Mouse (Mus musculus): Measurements from ENCODE around the gene Hoxc8. TPM values are rescaled to one million over a fixed set of nuclear protein-coding genes. Genes with fewer than 3 reads are reported as not detected.

The Hoxc8 gene
- total RNA-seq, 4 experiments from 2014 or later, result 30.1 to 35.8 (median 32.2) TPM

DNA sequence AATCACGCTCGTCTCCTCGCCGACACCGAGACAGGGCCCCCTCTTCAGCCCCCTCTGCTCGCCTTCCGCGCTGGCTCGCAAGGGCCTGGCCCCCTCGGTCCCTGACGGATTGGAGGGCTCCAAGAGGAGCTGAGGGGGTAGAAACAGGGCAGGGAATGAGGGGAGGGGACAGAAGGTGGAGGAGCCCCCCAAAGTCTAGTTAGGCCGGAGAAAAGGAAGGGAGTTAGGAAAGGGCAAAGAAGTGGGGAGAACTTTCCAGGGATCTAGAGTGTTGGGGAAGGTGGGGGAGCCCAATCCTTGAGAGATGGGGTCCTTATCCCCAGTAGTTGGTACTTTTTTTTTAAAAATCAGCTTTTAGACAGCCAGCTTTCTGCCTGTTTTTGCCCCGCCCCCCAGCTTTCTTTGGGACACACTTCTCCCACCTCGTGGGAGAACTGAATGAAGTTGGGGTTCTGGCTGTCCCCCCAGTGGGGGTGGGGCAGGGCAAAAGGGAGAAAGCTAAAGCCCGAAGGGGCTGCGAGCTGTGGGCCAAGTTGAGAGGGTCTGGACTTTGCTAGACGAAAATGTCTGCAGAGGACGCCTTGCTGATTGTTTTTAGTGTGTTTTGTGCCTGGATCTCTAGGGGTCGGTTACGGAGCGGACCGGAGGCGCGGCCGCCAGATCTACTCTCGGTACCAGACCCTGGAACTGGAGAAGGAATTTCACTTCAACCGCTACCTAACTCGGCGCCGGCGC lies 19.9 kb downstream of the Hoxc8 start:
- no peak for DNase-seq

DNA sequence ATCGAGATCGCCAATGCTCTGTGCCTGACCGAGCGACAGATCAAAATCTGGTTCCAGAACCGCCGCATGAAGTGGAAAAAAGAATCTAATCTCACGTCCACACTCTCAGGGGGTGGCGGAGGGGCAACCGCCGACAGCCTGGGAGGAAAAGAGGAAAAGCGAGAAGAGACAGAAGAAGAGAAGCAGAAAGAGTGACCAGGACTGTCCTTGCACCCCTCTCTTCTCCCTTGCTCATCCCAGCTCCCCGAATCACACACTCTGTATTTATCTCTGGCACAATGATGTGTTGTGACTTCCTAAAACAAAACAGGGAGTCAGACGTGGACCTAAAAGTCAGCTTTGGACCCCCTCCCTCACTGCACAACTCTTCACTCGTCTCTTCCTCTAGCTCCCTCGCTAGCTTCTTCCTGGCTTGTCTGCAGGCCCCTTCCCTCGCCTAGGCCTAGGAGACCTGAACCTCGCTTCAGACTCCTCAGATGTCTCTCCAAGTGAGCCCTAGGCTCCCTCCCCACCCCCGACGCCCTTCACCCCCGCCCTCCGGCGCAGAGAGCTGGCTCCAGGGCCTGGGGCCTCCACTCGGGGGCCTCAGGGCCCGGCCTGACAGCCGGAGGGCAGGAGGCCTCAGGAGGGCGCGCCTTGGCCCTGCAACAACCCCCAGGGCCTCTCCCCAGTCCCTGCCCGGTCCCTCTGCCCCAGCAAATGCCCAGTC lies 20.6 kb downstream of the Hoxc8 start:
- no peak for DNase-seq

DNA sequence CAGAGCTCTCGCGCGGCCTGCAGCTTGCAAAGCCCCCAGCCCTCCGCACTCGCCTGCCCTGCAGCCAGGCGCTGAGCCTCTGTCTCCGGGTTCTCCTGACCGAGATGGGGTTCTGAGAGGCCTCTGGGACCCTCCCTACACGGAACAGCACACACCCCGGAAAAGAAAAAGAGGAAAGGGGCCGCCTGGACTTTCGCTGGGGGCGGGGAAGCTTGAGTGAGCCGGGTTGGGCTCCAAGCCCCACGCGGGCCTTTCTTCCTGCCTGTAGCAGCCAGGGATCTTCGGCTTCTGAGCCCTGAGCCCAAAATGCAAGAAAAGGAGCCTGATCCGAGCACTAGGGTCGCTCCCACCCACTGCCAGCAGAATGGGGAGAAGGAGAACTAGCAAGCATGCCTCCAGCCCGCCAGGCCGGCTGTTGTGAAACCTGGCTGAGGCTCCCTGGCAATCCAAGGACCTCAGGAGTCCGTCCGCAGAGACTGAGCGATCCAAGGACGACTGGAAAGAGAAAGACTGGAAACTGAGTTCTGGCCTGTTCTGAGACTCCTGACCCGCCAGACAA lies 21.6 kb downstream of the Hoxc8 start:
- DNase-seq, result no peak

DNA sequence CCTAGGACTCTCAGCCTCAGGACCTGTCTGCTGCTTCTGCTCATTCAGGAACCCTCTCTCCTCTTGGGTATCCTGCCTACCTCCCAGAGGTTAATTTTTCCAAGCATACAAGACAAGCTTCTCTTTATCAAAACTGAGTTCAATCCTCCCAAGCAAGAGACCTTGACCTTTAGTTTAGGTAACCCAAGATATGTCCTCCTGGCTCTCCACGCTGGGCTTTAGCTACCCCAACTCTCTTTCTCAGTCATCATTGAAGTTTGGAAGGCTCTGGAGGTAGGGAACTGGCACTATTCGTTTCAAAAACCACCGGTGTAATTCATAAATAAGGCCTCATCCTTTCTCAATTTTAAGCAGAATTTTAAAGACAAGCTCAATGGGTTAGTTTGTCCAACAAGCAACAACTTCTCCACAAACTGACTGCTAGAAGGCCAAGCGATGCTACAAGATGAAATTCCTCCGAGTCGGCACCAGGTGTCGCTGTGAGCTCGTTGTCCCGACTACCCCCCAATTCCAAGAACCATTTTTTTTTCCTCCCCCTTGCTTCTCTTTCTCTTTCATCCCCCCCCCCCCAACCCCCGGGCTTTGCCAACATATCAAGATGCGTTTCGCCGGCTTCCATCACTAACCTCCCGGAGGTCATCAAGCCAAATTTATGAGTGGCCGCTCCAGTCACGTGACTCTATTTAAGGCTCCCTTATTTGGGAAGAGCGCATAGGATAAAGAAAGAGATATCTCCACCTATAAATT lies 23.0 kb downstream of the Hoxc8 start:
- DNase-seq, result no peak

DNA sequence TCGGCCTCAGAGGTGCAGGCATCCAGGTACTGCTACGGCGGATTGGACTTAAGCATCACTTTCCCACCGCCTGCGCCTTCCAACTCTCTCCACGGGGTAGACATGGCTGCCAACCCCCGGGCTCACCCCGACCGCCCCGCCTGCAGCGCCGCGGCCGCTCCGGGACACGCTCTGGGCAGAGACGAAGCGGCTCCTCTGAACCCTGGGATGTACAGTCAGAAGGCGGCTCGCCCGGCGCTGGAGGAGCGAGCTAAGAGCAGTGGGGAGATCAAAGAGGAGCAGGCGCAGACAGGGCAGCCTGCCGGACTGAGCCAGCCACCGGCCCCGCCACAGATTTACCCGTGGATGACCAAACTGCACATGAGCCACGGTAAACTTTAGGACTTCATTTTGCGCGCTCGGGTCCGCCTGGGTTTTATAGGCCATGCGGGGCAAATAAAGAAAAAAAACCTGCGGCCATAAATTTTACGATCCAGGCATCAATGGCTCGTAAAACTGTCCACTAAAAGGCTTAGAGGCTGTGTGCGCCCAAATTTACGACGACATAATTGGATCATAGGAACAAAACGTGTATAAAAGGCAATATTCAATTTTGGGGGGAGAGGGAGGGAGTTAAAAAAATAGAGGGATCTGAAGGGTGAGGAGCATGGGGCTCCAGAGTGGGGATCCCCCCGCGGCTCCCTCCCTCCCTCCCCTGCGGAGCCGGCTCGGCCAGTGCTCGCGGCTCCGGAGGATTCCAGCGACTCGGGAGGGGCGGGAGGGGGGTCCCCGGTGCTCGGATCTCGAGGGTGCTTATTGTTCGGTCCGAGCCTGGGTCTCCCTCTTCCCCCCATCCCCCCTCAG lies 24.0 kb downstream of the Hoxc8 start:
- no peak for DNase-seq

DNA sequence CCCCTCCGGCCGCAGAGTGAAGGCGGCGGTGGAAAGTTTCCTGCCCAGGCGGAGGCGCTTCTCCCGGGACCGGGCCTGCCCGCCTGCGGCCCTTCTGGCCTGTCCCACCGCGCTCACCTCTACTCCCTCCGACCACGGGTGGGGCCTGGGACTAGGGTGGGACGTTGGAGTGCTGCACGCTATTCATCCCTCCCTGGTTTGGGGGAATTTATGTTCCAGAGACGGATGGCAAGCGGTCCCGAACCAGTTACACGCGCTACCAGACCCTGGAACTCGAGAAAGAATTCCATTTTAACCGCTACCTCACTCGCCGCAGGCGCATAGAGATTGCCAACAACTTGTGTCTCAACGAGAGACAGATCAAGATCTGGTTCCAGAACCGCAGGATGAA lies 24.6 kb downstream of the Hoxc8 start:
- DNase-seq, result peak; percentile 21

DNA sequence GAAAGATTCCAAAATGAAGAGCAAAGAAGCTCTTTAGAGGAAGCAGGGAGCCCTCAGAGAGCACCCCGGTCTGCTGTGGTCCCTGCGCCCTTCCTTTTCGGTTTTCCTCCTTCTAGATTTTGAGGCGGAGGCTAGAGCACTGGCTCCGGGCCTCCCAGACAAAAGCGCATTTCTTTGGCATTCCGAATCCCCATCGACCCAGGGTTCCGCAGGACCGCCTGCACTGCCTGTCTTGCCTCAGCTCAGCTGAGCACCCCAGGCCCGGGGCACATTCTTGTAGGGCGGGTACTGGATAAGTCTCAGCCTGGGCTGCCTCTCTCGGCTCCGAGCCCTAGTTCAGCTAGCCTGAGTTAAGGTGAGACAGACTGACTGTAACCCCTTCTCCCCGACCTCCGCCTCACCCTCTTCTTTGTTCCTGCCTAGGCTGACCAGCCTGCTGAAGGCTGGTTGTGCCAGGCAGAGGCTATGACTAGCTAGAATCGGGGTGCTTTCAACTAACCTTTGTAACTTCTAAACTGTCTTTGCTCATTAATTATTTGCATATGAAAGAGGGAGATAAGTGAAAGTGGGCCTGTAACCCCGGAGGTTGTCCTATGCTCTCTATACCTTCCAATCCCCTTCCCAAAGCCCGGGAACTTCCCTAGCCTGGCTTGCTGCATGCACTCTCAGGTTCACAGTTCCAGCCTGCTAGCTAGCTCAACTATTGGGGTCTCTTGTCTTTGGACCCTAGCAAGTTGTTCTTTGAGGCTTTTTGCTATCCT lies 25.2 kb downstream of the Hoxc8 start:
- peak; percentile 15 for DNase-seq

DNA sequence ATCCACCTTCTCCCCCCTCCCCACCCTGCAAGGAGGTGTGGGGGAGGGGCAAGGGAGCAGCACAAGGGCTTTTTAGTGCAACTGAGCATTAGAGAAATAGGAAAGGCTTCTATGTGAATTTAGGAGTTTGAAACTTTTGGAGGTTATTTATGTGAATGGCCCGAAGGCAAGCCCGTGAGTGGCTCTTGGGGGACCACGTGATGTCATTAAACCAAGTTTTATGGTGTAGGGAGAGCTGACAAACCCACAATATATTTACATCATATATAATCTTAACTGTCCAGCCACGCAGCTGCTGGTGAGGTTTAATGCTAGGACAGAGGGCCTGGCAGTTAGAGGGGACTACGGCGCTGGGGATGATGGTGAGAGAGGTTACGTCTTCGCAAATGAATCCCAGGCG lies 28.2 kb downstream of the Hoxc8 start, which contains the start of gene Hoxc4:
Hoxc4 (plus strand) TSS at position 299 of the 400 bp plus-strand sequence.
- DNase-seq, result no peak

DNA sequence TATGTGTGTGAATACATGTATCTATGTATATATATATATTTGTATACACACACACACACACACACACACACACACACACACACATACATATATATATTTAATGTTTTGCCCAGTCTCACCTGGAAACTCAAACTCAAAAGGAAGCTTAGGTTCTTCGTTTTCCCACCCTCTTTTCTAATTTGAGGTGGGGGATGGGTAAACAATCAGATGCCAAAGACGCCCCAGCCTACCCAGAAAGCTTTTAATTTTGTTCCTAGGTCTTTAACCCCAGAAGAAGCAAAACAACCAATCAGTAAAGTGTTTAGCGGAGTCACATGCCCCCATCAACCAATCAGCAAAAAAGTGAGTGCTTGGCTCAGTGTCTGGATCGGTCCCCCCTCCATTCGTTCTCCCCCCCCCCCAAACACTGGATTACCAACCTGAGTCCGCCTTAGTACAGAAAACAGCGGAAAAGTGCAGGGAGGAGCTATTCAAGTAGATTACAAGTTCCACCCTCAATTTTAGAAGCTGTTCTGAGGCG lies 30.6 kb downstream of the Hoxc8 start:
- DNase-seq, result no peak

DNA sequence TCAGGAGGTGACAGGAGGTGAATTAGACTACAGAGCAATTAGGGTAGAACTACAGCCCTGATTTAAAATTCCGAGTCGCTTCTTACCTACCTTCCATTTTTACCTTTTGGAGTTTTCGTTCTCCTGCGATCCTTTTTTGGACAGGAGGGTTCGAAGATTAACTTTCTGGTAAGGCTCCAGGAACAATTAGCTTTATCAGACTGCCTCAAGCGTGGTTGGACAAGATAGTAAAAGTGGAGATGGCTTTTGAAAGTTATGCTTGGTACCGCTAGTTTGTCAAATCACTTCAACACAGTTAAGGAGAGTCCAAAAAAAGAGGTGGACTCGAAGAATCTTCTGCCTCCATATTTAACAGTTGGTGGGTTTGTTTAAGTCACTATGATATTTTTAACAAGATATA lies 31.1 kb downstream of the Hoxc8 start:
- no peak for DNase-seq

DNA sequence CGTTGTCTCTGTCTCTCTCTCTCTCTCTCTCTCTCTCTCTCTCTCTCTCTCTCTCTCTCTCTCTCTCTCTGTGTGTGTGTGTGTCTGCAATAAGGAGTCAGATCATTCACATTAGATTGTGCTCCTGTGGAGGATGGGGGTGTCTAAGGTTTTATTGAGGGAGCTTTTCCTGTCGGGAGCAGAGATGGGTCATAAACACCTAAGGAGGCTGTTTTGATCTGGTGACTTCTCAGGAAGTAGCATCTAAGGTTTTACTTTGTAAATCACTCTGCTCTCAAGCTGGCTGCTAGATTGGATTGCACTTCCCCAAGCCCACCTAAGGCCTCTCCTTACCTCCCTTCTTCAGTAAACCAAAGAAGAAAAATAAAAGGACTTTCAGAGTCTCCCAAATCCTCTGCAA lies 33.7 kb downstream of the Hoxc8 start:
- no peak for DNase-seq

DNA sequence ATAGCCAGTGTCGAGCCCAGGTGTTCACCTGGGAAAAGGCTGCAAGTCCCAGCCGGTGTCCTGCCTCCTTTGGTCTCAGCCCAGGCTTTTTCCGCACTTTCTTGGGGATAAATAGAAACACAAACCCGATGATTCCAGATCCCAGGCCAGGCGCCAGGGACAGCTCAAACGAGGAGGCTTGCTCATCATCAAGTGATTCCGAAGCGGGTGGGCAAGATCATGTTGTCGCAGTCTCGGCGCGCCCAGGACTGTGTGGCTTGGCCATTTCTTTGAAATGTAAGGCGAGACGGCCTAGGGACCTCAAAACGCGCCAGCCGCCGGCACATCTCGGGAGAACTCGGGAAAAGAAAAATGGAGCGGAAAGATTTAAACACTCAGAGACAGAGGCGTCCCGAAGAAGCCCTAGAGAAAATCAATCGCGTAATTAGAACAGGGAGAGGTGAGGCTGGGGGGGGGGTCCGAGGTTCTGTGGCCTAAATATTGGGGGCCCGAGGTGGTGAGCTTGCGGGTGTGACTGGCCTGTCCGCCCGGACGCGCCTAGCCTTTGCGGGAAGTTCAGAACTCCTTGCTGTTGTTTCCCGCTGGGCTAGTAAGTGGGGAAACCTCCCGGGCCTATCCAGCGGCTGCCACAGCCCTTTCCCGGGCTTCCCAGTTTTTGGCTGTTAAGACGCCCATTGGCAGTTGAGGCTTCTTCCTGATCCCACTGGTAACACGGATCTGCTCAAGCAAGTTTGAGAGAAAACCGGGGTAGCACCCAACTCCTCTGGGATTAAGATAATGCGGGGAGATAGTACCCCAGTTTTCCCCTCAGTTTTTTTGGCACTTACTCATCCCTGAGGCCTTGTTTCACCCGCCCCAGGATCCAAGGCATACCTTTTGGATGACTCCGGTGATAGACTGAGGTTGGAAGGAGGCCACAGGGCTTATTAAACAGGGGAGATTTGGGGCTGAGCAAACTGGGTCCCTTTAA lies 37.1 kb downstream of the Hoxc8 start:
- DNase-seq, result no peak

DNA sequence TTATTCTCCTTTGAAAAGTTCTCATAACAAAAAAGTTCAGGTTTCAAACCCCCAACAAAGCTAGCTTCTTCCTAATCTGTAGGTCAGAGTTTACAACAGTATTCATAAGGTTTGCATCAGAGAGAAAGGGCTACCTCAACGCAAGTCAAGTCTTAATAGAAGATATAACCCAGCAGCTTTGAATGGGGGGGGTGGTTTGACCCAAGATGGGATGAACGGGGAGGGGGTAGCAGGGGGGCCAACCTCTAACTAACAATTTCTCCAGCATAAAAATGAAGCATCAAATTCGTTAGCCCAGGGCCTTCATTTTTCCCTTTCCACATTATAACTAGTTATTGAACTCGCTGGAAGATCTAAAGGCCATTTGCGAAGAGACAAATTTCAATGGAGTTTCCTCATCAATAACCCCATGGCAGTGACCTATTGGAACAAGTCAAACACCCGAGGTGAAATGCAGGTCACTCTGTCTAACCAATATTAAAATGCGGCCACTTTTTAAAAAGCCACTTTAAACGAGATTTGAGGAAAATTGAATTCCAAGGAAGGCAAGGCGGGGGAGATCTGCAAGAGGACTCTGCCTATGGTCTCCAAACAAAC lies 38.6 kb downstream of the Hoxc8 start:
- no peak for DNase-seq

DNA sequence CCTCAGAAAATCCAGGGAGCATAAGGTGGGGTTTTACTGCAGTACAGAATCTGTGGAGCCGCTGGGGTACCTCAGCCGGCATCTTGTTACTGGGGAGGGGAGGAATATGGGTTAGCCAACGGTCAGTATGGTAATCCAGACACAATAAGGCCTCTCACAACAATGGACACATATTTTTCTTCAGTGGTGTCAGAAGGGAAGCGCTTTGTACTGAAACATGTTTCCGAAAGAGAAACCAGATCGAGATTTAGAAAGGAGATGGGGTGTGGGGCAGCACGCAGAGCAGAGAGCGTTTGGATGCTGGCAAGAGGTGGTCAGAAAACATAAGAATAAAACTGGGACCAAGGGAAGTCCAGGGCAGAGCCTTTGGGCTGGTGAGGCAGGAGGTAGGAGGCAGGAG lies 39.7 kb downstream of the Hoxc8 start:
- no peak for DNase-seq

DNA sequence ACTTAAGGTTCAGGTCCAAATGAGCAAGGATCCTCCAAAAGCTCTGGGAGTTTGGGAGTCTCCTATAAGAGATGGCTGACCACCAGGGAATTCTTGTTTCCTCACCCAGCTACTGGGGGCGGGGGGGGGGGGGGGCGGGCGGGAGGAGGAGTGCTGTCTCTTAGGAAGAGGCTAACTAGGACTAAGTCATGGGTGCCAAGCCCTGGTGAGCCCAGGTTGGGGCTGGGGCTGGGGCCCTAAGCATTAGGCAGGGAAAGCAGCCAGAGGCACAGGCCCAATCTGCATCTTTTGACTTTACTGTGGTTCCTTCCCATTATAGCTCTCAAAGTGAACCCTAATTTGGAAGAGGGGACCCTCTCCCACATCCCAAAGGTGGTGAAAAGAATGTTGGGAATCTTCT lies 41.8 kb downstream of the Hoxc8 start:
- no peak for DNase-seq

DNA sequence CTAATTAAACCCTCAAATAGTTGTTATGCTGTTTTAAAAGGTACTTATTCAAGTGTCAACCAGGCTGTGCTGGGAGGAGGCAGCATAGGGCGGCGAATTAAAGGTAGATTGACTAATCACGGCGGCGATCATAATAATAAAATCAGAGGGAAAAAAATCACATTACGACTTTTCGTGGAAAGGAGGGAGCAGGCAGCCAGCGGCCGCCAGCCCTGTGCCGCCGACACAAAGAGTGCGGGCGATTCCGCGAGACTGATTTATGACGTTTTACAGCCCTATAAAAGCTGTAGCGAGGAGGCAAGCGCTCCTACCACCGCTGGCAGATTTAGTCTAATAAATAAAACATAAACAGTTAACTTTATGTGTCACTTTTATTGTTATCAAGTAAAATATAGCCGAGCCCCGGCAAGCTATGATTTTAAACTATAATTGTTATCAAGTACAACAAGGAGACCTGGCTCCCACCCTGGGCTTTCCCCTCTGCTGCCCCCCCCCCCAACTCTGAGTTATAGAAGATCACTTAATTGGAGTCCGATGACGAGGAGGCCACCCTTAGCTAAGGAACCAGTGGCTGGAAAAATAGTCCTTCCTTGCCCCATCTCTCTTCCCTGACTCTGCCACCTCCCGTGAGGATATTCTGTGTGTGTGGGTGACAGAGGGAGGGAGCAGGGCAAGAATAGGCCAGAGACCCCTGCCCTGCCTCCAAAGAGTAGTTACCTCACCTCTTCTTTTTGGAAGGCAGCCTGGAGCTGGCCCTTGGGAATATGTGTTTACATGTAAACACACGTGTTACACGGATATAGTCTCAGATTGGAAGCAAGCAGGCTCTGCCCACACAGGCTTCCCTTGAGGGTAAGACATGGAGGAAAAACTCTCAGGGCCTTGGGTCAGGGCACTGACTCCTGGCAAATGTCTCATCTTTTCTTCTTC lies 42.5 kb downstream of the Hoxc8 start:
- no peak for DNase-seq

DNA sequence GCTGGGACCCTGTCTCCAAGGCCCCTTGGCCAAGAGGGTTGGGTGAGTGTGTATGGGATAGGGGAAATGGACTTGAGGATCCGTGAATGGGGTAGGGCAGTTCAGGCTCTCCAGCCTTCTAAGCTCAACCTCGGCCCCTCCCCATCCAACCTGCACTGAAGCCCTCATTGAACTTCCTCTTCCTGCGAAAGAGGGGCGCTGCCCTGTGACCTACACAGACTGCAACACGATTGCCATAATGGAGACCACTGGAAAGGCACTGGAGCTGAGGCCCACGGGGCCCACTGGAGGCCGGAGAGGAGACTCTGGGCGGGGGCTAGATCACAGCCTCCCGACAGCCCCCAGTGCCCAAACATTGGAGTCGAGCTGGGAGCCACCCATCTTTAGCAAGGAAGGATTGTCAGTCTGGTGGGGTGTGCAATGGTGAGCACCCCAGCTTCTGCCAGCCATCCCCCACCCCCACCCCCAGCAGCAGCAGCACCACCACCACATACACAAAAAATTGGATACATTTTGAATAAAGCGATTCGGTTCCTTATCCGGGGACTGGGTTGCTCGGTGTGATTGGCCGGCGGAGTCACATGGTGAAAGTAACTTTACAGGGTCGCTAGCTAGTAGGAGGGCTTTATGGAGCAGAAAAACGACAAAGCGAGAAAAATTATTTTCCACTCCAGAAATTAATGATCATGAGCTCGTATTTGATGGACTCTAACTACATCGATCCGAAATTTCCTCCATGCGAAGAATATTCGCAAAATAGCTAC lies 43.8 kb downstream of the Hoxc8 start:
- no peak for DNase-seq

Measured in adrenal gland, adult 8-10 months (tissue).